Mouse (Mus musculus): ENCODE results near the gene Ephb4.
A peak's percentile ranks its signal among the peaks of the same experiment; 100 is the strongest.

The Ephb4 gene

GRCm38 (mm10) chr5:137373371-137373950 is 23.6 kb downstream of the Ephb4 start:
- DNase-seq (ENCODE audit: low spot score), result no peak

DNA sequence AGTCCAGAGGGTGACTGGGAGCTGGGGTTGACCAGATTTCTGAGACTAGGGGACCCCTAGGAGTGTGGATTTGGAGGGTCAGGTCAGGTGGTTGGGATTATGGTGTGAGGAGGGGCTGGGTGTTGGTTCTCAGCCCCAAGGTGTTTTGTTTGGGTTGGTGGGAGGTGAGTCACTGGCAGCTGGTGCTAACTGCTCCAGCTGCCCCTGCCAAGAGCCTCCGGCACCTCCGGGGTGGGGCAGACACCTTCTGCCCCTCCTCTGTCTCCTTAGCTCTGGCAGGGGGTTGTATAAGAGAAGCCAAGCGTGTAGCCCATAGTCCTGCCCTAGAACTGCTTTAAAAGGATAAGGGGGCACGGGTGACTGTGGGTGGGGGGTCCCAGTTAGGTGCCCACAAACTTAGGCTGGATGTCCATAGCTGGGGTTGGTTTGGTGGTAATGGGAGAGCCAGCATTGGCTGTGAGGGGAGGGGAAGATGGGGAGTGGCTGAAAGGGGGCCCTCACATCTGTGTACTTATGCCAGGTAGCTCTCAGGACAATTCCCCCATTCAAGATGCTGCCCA is 24.7 kb downstream of the Ephb4 start:
- DNase-seq (ENCODE audit: low spot score), result no peak

- DNase-seq (ENCODE audit: low spot score), result peak; percentile 23
These were observed 25.7 kb downstream of the Ephb4 start for GRCm38 (mm10) chr5:137375627-137376026.

GRCm38 (mm10) chr5:137376198-137376597 is 26.3 kb downstream of the Ephb4 start:
- no peak for DNase-seq (ENCODE audit: low spot score)

DNA sequence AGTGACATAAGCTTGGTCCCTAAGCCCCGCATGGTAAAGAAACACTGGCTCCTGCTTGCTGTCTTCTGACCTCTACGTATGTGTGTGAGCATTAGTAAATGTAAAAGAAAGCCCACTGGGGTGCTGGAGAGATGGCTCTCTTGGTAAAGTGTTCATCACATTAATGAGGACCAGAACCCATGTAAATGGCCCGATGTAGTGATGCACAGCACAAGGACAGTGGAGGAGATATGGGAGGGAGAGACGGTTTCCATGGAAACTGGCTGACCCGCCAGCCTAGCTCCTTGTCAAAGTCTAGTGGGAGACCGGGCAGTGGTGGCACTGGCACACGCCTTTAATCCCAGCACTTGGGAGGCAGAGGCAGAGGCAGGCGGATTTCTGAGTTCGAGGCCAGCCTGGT is 26.8 kb downstream of the Ephb4 start:
- DNase-seq (ENCODE audit: low spot score), result no peak

DNA sequence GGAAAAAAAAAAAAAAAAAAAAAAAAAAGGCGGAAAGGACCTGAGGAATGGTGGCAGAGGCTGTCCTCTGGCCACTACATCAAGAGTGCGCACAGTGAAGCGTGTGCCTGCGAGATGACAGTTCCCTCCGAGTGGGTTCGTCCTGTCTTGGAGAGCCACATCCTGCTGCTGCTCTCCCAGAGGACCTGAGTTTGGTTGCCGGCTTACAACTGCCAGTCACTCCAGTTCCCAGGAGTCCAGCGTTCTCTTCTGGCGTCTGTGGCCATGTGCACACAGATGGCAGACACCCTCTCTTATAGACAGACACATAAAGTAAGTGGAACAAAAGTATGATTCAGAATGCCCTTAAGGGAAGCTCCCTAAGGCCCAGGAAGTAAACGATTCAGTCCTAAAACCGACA is 27.3 kb downstream of the Ephb4 start:
- DNase-seq (ENCODE audit: low spot score), result no peak

- DNase-seq (ENCODE audit: low spot score), result no peak
These were observed 27.7 kb downstream of the Ephb4 start for GRCm38 (mm10) chr5:137377603-137378002.

GRCm38 (mm10) chr5:137381152-137381551 is 31.2 kb downstream of the Ephb4 start:
- DNase-seq (ENCODE audit: low spot score), result no peak

DNA sequence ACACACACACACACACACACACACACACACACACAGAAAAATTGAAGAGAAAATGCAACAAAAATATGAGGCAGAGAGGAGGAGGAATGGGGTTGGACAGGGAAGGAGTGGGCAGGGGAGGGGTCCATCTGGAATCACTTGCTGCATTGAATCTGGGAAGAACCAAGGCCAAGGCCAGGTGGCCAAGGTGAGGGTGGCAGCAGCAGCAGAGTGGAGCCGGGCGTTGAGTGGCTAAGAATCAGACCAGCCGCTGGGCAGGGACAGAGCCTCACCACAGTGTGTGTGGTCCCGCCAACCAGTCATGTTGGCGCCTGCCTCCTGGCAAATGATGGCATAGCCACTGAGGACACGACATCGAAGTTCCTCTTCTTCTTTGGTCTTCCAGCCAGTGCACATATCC is 33.5 kb downstream of the Ephb4 start:
- DNase-seq (ENCODE audit: low spot score), result no peak

DNA sequence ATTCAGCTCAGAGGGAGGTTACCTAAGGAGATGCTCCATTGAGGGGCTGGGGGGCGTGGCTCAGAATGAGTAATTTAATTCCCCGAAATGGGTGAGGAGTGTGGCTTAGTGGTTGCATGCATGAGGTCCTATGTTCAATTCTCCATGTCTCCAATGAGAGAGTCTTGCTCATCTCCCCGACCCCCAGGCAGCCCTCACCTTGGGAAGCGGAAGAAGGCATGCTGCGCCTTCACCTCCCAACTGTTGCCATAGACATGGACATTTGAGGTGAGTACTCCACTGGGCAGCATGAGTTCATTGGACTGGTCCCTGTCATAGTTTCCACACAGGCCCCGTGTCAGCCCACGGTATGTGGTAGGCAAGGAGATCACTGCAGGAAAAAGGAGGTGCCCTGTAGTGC is 36.8 kb downstream of the Ephb4 start:
- DNase-seq (ENCODE audit: low spot score), result no peak

GRCm38 (mm10) chr5:137391641-137392040 is 41.7 kb downstream of the Ephb4 start:
- DNase-seq (ENCODE audit: low spot score), result no peak

GRCm38 (mm10) chr5:137394456-137394855 is 44.5 kb downstream of the Ephb4 start:
- DNase-seq (ENCODE audit: low spot score), result no peak

DNA sequence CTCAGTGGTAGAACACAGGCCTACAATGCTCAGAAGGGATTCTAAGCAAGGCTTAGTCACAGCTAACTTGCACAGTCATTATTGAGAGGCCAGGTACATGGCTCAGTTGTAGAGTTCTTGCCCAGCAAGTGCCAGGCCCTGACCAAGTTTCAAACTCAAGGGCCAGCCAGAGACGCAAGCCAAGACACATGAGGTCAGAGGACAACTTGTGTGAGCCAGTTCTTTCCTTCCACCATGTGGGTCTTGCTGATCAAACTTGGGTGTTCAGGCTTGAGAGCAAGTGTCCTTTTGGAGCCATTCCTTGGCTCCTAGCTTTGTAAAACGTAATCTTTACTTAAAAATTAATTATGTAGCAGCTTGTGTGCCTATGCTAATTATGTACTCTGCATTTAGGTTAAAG is 54.2 kb downstream of the Ephb4 start:
- no peak for DNase-seq (ENCODE audit: low spot score)

DNA sequence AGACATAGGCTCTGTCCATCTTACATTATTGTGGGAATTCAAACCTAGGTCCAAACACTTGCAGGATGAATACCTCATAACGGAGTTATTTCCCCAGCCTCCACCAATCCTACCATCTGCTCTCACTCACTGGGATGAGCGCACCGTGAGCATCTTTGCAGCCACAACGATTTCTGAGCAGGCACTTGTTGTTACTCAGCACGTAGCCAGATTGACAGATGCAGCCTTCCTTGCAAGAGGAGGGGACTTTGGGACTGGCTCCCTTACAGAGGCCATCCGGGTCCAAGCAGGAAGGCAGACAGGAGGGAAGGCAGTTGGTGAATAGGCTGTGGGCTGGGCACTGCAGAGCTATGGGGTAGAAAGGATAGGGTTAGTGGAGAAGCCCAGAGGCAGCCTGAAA is 59.5 kb downstream of the Ephb4 start:
- DNase-seq (ENCODE audit: low spot score), result no peak

DNA sequence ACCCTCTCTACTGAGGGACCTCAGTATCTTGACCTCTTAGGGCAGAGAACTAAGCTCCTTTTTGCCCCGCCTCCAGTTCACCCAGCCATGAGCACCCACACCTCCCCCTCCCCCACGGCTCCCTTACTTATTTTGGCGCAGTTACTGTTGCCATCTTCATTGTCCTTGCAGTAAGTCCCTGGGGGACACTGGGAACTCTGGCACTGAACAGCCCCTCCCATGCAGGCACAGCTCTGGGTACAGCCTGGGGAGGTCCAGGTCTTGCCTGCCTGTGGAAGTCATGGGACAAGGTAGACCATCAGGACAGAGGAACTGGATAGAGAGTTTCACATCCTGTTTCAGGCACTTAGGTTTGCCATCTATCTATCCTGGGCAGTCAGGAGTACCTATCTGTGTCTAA is 60.2 kb downstream of the Ephb4 start:
- DNase-seq (ENCODE audit: low spot score), result no peak

GRCm38 (mm10) chr5:137410549-137410948 is 60.6 kb downstream of the Ephb4 start:
- DNase-seq (ENCODE audit: low spot score), result no peak

DNA sequence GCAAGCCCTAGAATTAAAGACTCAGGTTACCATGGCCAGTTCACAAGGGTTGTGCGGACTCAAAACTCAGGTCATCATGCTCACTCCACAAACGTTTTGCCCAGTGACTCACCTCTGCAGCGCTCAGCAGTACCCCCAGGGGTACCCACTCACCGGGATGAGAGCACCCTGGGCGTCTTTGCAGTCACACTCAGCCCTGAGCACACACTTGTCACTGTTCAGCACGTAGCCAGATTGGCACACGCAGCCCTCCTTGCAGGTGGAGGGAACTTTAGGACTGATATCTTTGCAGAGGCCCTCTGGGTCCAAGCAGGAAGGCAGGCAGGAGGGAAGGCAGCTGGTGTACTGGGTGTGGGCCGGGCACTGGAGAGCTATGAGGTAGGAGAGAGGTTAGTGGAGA is 61.3 kb downstream of the Ephb4 start:
- no peak for DNase-seq (ENCODE audit: low spot score)

DNA sequence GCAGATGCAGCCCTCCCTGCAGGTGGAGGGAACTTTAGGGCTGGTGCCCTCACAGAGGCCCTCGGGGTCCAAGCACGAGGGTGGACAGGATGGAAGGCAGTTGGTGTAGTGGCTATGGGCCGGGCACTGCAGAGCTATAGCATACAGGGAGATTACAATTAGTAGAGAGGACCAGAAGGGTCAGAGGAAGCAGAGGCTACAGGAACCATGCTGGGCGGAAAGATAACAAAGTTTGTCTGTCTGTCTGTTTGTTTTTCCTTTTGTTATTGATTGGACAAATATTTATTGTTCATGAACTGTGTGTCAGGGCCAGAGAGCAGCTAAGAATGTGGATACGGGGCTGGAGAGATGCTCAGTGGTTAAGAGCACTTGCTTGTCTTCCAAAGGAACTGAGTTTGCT is 64.3 kb downstream of the Ephb4 start:
- DNase-seq (ENCODE audit: low spot score), result no peak

DNA sequence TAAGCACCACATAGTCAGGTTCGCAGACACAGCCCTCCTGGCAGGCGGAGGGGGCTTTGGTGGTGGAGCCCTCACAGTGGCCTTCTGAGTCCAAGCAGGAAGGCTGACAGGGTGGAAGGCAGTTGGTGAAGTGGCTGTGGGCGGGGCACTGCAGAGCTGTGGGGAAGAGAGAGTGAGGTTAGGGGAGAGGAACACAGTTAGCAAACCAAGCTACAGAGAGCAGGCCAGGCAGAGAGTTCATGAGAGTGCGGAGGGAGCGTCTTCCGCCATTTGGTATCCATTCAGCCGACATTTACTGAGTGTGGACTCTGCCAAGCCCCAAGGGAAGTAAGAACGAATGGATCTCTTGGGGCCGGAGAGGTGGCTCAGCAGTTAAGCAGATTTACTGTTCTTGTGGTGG is 69.2 kb downstream of the Ephb4 start:
- no peak for DNase-seq (ENCODE audit: low spot score)

- DNase-seq (ENCODE audit: low spot score), result no peak
These were observed 69.9 kb downstream of the Ephb4 start for GRCm38 (mm10) chr5:137419841-137420240.

GRCm38 (mm10) chr5:137425648-137426047 is 75.7 kb downstream of the Ephb4 start:
- DNase-seq (ENCODE audit: low spot score), result no peak
